Mouse (Mus musculus): ENCODE measurements at regions not wholly inside any gene's neighbourhood (a gene's known extent, or its start where the extent isn't known, plus 50 kb on each side); places are given as distances from the start of the nearest gene placed in this dataset.

GRCm38 (mm10) chr6:11404101-11404500 is 503.2 kb downstream of the Ndufa4 start:
- no peak overlapping the region for H3K4me3 ChIP-seq (replicated peaks; ENCODE audit: low read depth, low read length)
- DNase-seq (peak; percentile 16), ATAC-seq (ENCODE audit: low FRiP score, low TSS enrichment) (no peak)
- H3K27me3 ChIP-seq (ENCODE audit: control insufficient read depth, insufficient read depth, low read length) = no peaks in the 10 kb centered on the region
- 48% methylated on average over 2 of the region's 2 CpGs for WGBS
- no peaks in the 10 kb centered on the region for H3K36me3 ChIP-seq (ENCODE audit: control insufficient read depth, insufficient read depth, low read length)
- no peak overlapping the region for H3K9ac ChIP-seq (replicated peaks; ENCODE audit: low read length)
- H3K4me1 ChIP-seq (ENCODE audit: control insufficient read depth, insufficient read depth, low read length) = no peaks in the 10 kb centered on the region
- H3K9me3 ChIP-seq (ENCODE audit: control insufficient read depth, low read length) = no peaks in the 10 kb centered on the region
- no peak overlapping the region for H3K4me2 ChIP-seq (ENCODE audit: low read length)
- H3K27ac ChIP-seq (replicated peaks; ENCODE audit: low read depth, low read length) = no peak overlapping the region

- DNase-seq (peak; percentile 39), ATAC-seq (ENCODE audit: low FRiP score, low TSS enrichment) (no peak)
- WGBS = 79% methylated on average over 1 of the region's 1 CpGs
Observed at GRCm38 (mm10) chr6:11359088-11359487, 548.2 kb downstream of the Ndufa4 start.

GRCm38 (mm10) chr6:11353599-11353998 is 553.7 kb downstream of the Ndufa4 start:
- Histone ChIP-seq H3K9me3 (ENCODE audit: control insufficient read depth, low read length) (no peaks in the 10 kb centered on the region), H3K27me3 (ENCODE audit: control insufficient read depth, insufficient read depth, low read length) (no peaks in the 10 kb centered on the region), H3K4me2 (ENCODE audit: low read length) (no peak overlapping the region), H3K36me3 (ENCODE audit: control insufficient read depth, insufficient read depth, low read length) (no peaks in the 10 kb centered on the region), H3K9ac (replicated peaks; ENCODE audit: low read length) (no peak overlapping the region), H3K4me1 (ENCODE audit: control insufficient read depth, insufficient read depth, low read length) (no peaks in the 10 kb centered on the region), H3K4me3 (replicated peaks; ENCODE audit: low read depth, low read length) (no peak overlapping the region), H3K27ac (replicated peaks; ENCODE audit: low read depth, low read length) (no peak overlapping the region)
- DNase-seq (no peak), ATAC-seq (ENCODE audit: low FRiP score, low TSS enrichment) (no peak)
- WGBS = 81% methylated on average over 3 of the region's 3 CpGs

More at GRCm38 (mm10) chr6:11359088-11359487, 548.2 kb downstream of the Ndufa4 start:
- no peaks in the 10 kb centered on the region for H3K9me3 ChIP-seq (ENCODE audit: control insufficient read depth, low read length)
- no peaks in the 10 kb centered on the region for H3K36me3 ChIP-seq (ENCODE audit: control insufficient read depth, insufficient read depth, low read length)
- H3K9ac ChIP-seq (replicated peaks; ENCODE audit: low read length) = no peak overlapping the region
- no peaks in the 10 kb centered on the region for H3K4me1 ChIP-seq (ENCODE audit: control insufficient read depth, insufficient read depth, low read length)
- H3K4me3 ChIP-seq (replicated peaks; ENCODE audit: low read depth, low read length) = no peak overlapping the region
- H3K27ac ChIP-seq (replicated peaks; ENCODE audit: low read depth, low read length) = no peak overlapping the region
- H3K4me2 ChIP-seq (ENCODE audit: low read length) = no peak overlapping the region
- no peaks in the 10 kb centered on the region for H3K27me3 ChIP-seq (ENCODE audit: control insufficient read depth, insufficient read depth, low read length)

- no peak overlapping the region for H3K27ac ChIP-seq (replicated peaks; ENCODE audit: low read depth, low read length)
- no peak overlapping the region for H3K9ac ChIP-seq (replicated peaks; ENCODE audit: low read length)
- 29% methylated on average over 2 of the region's 2 CpGs for WGBS
- H3K27me3 ChIP-seq (ENCODE audit: control insufficient read depth, insufficient read depth, low read length) = no peaks in the 10 kb centered on the region
- ATAC-seq (ENCODE audit: low FRiP score, low TSS enrichment) = no peak; the same call in 1 of the 2 replicates
- peak; percentile 29 for DNase-seq
- no peaks in the 10 kb centered on the region for H3K9me3 ChIP-seq (ENCODE audit: control insufficient read depth, low read length)
- no peaks in the 10 kb centered on the region for H3K36me3 ChIP-seq (ENCODE audit: control insufficient read depth, insufficient read depth, low read length)
- no peaks in the 10 kb centered on the region for H3K4me1 ChIP-seq (ENCODE audit: control insufficient read depth, insufficient read depth, low read length)
- no peak overlapping the region for H3K4me3 ChIP-seq (replicated peaks; ENCODE audit: low read depth, low read length)
- H3K4me2 ChIP-seq (ENCODE audit: low read length) = no peak overlapping the region
Observed at GRCm38 (mm10) chr6:11334137-11334536, 573.2 kb downstream of the Ndufa4 start.

- Histone ChIP-seq H3K27me3 (ENCODE audit: control insufficient read depth, insufficient read depth, low read length) (no peaks in the 10 kb centered on the region), H3K4me3 (replicated peaks; ENCODE audit: low read depth, low read length) (no peak overlapping the region), H3K36me3 (ENCODE audit: control insufficient read depth, insufficient read depth, low read length) (no peaks in the 10 kb centered on the region), H3K9me3 (ENCODE audit: control insufficient read depth, low read length) (no peaks in the 10 kb centered on the region), H3K4me1 (ENCODE audit: control insufficient read depth, insufficient read depth, low read length) (no peaks in the 10 kb centered on the region), H3K9ac (replicated peaks; ENCODE audit: low read length) (no peak overlapping the region), H3K27ac (replicated peaks; ENCODE audit: low read depth, low read length) (no peak overlapping the region), H3K4me2 (ENCODE audit: low read length) (no peak overlapping the region)
- DNase-seq (no peak), ATAC-seq (ENCODE audit: low FRiP score, low TSS enrichment) (no peak)
- 77% methylated on average over 3 of the region's 3 CpGs for WGBS
Observed at GRCm38 (mm10) chr6:11313744-11314143, 593.6 kb downstream of the Ndufa4 start.

- Histone ChIP-seq H3K36me3 (ENCODE audit: control insufficient read depth, insufficient read depth, low read length) (no peaks in the 10 kb centered on the region), H3K27ac (replicated peaks; ENCODE audit: low read depth, low read length) (no peak overlapping the region), H3K4me2 (ENCODE audit: low read length) (no peak overlapping the region), H3K9me3 (ENCODE audit: control insufficient read depth, low read length) (no peaks in the 10 kb centered on the region), H3K27me3 (ENCODE audit: control insufficient read depth, insufficient read depth, low read length) (no peaks in the 10 kb centered on the region), H3K4me1 (ENCODE audit: control insufficient read depth, insufficient read depth, low read length) (no peaks in the 10 kb centered on the region), H3K4me3 (replicated peaks; ENCODE audit: low read depth, low read length) (no peak overlapping the region), H3K9ac (replicated peaks; ENCODE audit: low read length) (no peak overlapping the region)
- 65% methylated on average over 2 of the region's 2 CpGs for WGBS
- ATAC-seq (ENCODE audit: low FRiP score, low TSS enrichment) (no peak), DNase-seq (no peak)
Observed at GRCm38 (mm10) chr6:11305979-11306534, 601.2 kb downstream of the Ndufa4 start.

- no peaks in the 10 kb centered on the region for H3K9me3 ChIP-seq (ENCODE audit: control insufficient read depth, low read length)
- DNase-seq = peak; percentile 75
- H3K4me2 ChIP-seq (ENCODE audit: low read length) = no peak overlapping the region
- H3K27me3 ChIP-seq (ENCODE audit: control insufficient read depth, insufficient read depth, low read length) = no peaks in the 10 kb centered on the region
- H3K36me3 ChIP-seq (ENCODE audit: control insufficient read depth, insufficient read depth, low read length) = no peaks in the 10 kb centered on the region
- H3K4me3 ChIP-seq (replicated peaks; ENCODE audit: low read depth, low read length) = no peak overlapping the region
- WGBS = 2% methylated on average over 2 of the region's 2 CpGs
- no peak for ATAC-seq (ENCODE audit: low FRiP score, low TSS enrichment)
- no peak overlapping the region for H3K27ac ChIP-seq (replicated peaks; ENCODE audit: low read depth, low read length)
- no peak overlapping the region for H3K9ac ChIP-seq (replicated peaks; ENCODE audit: low read length)
- H3K4me1 ChIP-seq (ENCODE audit: control insufficient read depth, insufficient read depth, low read length) = no peaks in the 10 kb centered on the region
Observed at GRCm38 (mm10) chr6:11283990-11284389, 623.3 kb downstream of the Ndufa4 start.

GRCm38 (mm10) chr6:11275214-11275613 is 632.1 kb downstream of the Ndufa4 start:
- Histone ChIP-seq H3K27me3 (ENCODE audit: control insufficient read depth, insufficient read depth, low read length) (no peaks in the 10 kb centered on the region), H3K36me3 (ENCODE audit: control insufficient read depth, insufficient read depth, low read length) (no peaks in the 10 kb centered on the region), H3K9ac (replicated peaks; ENCODE audit: low read length) (no peak overlapping the region), H3K4me2 (ENCODE audit: low read length) (no peak overlapping the region), H3K4me1 (ENCODE audit: control insufficient read depth, insufficient read depth, low read length) (no peaks in the 10 kb centered on the region), H3K4me3 (replicated peaks; ENCODE audit: low read depth, low read length) (no peak overlapping the region), H3K9me3 (ENCODE audit: control insufficient read depth, low read length) (no peaks in the 10 kb centered on the region), H3K27ac (replicated peaks; ENCODE audit: low read depth, low read length) (no peak overlapping the region)
- 87% methylated on average over 3 of the region's 3 CpGs for WGBS
- DNase-seq (no peak), ATAC-seq (ENCODE audit: low FRiP score, low TSS enrichment) (no peak)
